Mouse (Mus musculus) midbrain, embryonic 14.5 days (tissue): ENCODE measurements around the gene Pnpla1. TPM values are rescaled to one million over a fixed set of nuclear protein-coding genes. Genes with fewer than 3 reads are reported as not detected.
A peak's percentile ranks its signal among the peaks of the same experiment; 100 is the strongest.

Experiments used
- ATAC-seq: fragments of 200-750 bp; cut with Nextera tagmentation; 2 replicates; pipeline ENCODE4 v1.8.0; 2017; ENCODE audit warnings: moderate number of reproducible peaks, moderate library complexity; ENCODE audit not compliant: low FRiP score, low TSS enrichment
- DNase-seq: peaks from one replicate; pipeline ENCODE4 v3.0.0-alpha.2; 2015
- H3K27ac ChIP-seq: fragments of 300-500 bp; sonication (generic); replicated peaks from 2 replicates; pipeline ENCODE4 v1.5.1; 2014; ENCODE audit warnings: mild to moderate bottlenecking, low read depth, low read length, moderate library complexity
- H3K27me3 ChIP-seq: fragments of 300-500 bp; sonication (generic); 2 replicates; pipeline ENCODE4 v1.6.1; 2014; ENCODE audit warnings: low read length, control low read depth, mixed read lengths; ENCODE audit not compliant: control insufficient read depth, insufficient read depth
- H3K36me3 ChIP-seq: fragments of 300-500 bp; sonication (generic); 2 replicates; pipeline ENCODE4 v1.6.1; 2014; ENCODE audit warnings: low read length, control low read depth; ENCODE audit not compliant: control insufficient read depth, insufficient read depth
- H3K4me1 ChIP-seq: fragments of 300-500 bp; sonication (generic); 2 replicates; pipeline ENCODE4 v1.6.1; 2014; ENCODE audit warnings: mild to moderate bottlenecking, antibody characterized with exemption, low read length, control low read depth; ENCODE audit not compliant: control insufficient read depth, insufficient read depth
- H3K4me2 ChIP-seq: fragments of 300-500 bp; sonication (generic); 2 replicates; pipeline ENCODE4 v1.6.1; 2014; ENCODE audit warnings: mild to moderate bottlenecking, low read length, moderate library complexity
- H3K4me3 ChIP-seq: fragments of 300-500 bp; sonication (generic); replicated peaks from 2 replicates; pipeline ENCODE4 v1.5.1; 2014; ENCODE audit warnings: low read depth, low read length
- H3K9ac ChIP-seq: fragments of 300-500 bp; sonication (generic); replicated peaks from 2 replicates; pipeline ENCODE4 v1.6.1; 2014; ENCODE audit warnings: mild to moderate bottlenecking, low read length, moderate library complexity
- H3K9me3 ChIP-seq: fragments of 300-500 bp; sonication (generic); 2 replicates; pipeline ENCODE4 v1.6.1; 2016; ENCODE audit warnings: low read length, control low read depth, mixed read lengths; ENCODE audit not compliant: control insufficient read depth
- WGBS: fragments of 180-500 bp; shearing (Covaris S2); extraction: QIAGEN DNeasy Blood & Tissue Kit; methylation state at CpG from one replicate; pipeline ENCODE4 v1.1.7; 2014; 5-methylcytosine and 5-hydroxymethylcytosine counted together
- polyA plus RNA-seq: library from polyadenylated mRNA; unstranded; fragments of >200 nt; fragmentation: Nextera tagmentation; extraction: Ambion mirVana; gene quantifications from 2 replicates; pipeline ENCODE4 v1.2.1, GENCODE M21; 2014

Gene Pnpla1
- polyA plus RNA-seq, 1 experiment from 2014 or later: not detected

DNA sequence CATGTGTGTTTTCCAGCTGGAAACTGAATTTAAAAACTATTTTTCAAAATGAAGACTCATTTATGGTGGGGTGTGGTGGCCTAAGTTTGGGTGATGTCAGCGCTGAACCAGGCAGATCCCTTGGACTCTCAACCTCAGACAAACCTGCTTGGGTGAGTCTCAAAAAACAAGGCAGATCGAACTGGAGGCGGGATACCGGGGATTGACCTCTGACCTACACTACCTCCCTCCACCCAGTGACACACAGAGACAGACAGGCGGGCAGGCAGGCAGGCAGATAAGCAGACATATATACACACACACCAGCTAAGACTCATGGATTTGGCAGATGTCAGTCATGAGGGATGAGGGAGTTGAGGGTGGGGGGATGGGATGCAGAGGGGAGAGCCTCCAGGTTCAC is 40.0 kb downstream of the Pnpla1 start:
- H3K4me2 ChIP-seq: no peak overlapping the region
- no peak for ATAC-seq
- H3K9me3 ChIP-seq: no peaks in the 10 kb centered on the region
- no peaks in the 10 kb centered on the region for H3K27me3 ChIP-seq
- no peak overlapping the region for H3K27ac ChIP-seq
- no peak for DNase-seq
- WGBS: 59% methylated on average over 5 of the region's 5 CpGs
- H3K9ac ChIP-seq: no peak overlapping the region
- H3K4me1 ChIP-seq: peaks cover 5% of the 10 kb centered on the region; the same call in 1 of the 2 replicates
- no peak overlapping the region for H3K4me3 ChIP-seq
- no peaks in the 10 kb centered on the region for H3K36me3 ChIP-seq

DNA sequence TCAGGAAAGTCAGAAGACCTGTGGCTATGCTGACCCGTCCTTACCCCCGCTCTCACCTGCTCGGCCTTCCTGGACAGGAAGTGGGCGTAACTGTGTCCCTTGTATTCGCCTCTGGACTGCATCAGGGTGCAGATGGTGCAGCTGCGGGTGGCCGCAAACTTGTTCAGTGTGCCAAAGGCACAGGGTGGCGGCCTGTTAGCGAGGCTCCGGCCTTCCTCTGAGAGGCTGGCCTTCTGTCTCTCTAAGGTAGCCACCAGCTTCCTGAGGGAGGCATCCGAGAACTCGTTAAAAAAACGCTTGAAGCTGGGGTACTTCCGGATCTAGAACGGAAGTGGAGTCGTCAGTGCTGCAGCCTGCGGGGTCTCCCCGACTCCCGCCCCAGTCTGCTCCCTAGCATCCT is 41.2 kb downstream of the Pnpla1 start:
- Histone ChIP-seq H3K4me2 (no peak overlapping the region), H3K9me3 (no peaks in the 10 kb centered on the region), H3K27me3 (no peaks in the 10 kb centered on the region), H3K27ac (no peak overlapping the region), H3K9ac (no peak overlapping the region), H3K4me1 (peaks cover 9% of the 10 kb centered on the region), H3K4me3 (no peak overlapping the region), H3K36me3 (no peaks in the 10 kb centered on the region)
- 82% methylated on average over 19 of the region's 19 CpGs for WGBS
- DNase-seq: no peak
- ATAC-seq: no peak

DNA sequence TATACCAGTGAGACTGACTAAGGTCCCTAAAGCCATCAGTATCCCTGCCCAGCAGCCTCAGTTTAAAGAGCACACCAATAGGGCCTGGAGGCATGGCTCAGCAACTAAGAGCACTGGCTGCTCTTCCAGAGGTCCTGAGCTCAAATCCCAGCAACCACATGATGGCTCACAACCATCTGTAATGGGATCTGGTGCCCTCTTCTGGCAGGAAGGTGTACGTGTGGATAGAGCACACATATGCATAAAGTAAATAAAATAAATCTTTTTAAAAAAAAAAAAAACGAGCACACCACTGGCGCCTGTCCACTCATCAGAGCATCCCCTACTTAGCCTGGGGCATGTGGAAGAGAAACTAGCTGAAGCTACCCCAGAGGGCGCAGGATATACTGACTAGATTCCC is 43.3 kb downstream of the Pnpla1 start:
- no peak overlapping the region for H3K27ac ChIP-seq
- ATAC-seq (no peak), DNase-seq (no peak)
- H3K9ac ChIP-seq: no peak overlapping the region
- H3K4me2 ChIP-seq: no peak overlapping the region
- H3K4me1 ChIP-seq: peaks cover 21% of the 10 kb centered on the region
- H3K27me3 ChIP-seq: no peaks in the 10 kb centered on the region
- no peaks in the 10 kb centered on the region for H3K9me3 ChIP-seq
- no peak overlapping the region for H3K4me3 ChIP-seq
- no peaks in the 10 kb centered on the region for H3K36me3 ChIP-seq
- WGBS: 63% methylated on average over 4 of the region's 4 CpGs

DNA sequence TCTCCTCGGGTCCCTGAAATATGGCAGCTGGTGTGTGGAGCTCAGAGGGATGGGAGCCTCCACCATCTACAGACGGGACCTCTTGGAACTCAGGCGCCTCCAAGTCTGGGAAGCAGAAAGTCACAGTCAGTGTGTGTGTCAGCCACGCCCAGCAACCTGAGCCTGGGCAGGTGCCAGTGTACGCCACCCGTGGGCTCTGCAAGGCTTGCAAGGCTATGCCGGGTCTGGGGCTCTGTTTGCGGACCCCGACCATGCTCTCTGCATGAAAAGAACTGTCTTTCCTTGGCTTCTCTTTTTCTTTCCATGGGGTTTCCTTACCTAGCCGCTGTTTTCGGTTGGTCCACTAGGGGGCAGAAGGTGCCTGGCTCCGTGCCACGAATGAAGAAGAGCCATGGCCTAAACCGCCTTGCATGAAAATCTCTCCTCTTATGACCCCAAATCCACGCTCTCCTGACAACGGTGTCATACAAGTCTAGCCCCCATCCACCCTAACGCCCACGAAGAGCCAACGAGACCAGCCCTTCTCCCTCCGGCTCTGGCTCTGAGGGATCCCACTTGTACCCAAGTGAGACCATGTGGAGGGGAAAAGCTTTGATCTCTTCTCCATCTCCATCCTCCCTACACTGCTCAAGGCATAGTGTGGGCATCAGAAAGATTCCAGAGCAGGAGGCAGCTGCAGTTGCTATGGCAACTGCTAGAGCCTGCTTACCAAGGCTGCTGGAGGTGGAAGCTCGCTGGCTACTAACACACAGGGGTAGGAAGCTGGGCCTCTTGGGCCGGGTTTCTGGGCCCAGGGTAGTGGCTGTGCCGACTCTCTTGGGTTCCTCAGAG is 46.5 kb downstream of the Pnpla1 start:
- peaks cover 16% of the 10 kb centered on the region for H3K4me1 ChIP-seq
- H3K27ac ChIP-seq: peak overlapping the region; percentile 86
- no peaks in the 10 kb centered on the region for H3K9me3 ChIP-seq
- peaks cover 8% of the 10 kb centered on the region; the same call in 1 of the 2 replicates for H3K27me3 ChIP-seq
- 23% methylated on average over 23 of the region's 23 CpGs for WGBS
- ATAC-seq (peak; percentile 79; the same call in 1 of the 2 replicates), DNase-seq (peak; percentile 86)
- peak overlapping the region; percentile 18; the same call in 1 of the 2 replicates for H3K9ac ChIP-seq
- peak overlapping the region; percentile 28 for H3K4me2 ChIP-seq
- no peaks in the 10 kb centered on the region for H3K36me3 ChIP-seq
- no peak overlapping the region for H3K4me3 ChIP-seq

DNA sequence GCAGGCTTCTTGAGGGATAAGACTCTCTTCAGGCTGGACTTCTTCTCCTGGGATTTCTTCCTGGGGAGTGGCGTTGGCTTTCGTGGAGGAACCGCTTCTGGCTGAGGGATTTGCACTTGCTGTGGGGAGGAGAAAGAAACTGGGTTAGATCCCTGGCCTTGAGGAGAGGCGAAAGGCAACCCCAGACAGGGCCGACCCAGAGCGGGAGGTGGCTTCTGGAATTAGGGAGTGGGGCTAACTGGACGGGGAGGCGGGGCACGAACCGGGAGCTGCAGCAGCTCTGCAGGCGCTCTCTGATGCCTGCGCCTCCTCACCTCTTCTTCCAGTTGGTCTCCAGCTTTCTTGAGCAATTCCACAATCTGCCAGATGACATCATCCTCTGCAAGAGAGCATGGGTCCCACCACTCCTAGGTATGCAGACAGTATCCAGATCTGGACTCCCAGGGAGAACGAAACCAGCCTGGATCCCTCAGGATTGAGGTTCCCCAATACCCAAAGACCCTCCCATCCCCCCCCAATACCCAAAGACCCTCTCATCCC is 47.2 kb downstream of the Pnpla1 start:
- no peak for ATAC-seq
- peak; percentile 27 for DNase-seq
- Histone ChIP-seq H3K9ac (peak overlapping the region; percentile 6; the same call in 1 of the 2 replicates), H3K4me1 (peaks cover 16% of the 10 kb centered on the region), H3K27ac (peak overlapping the region; percentile 86), H3K4me3 (no peak overlapping the region), H3K9me3 (no peaks in the 10 kb centered on the region), H3K27me3 (peaks cover 8% of the 10 kb centered on the region; the same call in 1 of the 2 replicates), H3K36me3 (no peaks in the 10 kb centered on the region), H3K4me2 (peak overlapping the region; percentile 28)
- 52% methylated on average over 13 of the region's 13 CpGs for WGBS

DNA sequence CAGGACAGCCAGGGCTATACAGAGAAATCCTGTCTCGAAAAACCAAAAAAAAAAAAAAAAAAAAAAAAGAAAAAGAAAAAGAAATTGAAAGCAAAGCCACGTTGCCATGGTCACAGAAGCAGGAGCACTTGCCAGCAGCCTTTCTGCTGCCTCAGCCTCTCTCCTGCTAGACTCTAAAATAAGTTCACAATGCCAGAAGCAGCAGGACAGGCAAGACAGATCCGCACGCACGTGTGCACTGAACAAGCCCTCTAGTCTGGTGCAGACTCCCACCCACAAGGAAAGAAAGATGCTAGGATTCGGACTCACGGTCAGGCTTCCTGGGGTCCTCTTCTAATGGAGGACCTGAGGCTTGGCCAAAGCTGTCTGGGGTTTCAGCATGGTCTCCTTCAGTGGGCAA is 49.7 kb downstream of the Pnpla1 start:
- Histone ChIP-seq H3K4me3 (no peak overlapping the region), H3K9ac (no peak overlapping the region), H3K36me3 (no peaks in the 10 kb centered on the region), H3K4me2 (no peak overlapping the region), H3K27me3 (peaks cover 8% of the 10 kb centered on the region; the same call in 1 of the 2 replicates), H3K4me1 (peaks cover 16% of the 10 kb centered on the region), H3K27ac (no peak overlapping the region), H3K9me3 (no peaks in the 10 kb centered on the region)
- ATAC-seq: no peak
- 65% methylated on average over 7 of the region's 7 CpGs for WGBS
- DNase-seq: peak; percentile 48

DNA sequence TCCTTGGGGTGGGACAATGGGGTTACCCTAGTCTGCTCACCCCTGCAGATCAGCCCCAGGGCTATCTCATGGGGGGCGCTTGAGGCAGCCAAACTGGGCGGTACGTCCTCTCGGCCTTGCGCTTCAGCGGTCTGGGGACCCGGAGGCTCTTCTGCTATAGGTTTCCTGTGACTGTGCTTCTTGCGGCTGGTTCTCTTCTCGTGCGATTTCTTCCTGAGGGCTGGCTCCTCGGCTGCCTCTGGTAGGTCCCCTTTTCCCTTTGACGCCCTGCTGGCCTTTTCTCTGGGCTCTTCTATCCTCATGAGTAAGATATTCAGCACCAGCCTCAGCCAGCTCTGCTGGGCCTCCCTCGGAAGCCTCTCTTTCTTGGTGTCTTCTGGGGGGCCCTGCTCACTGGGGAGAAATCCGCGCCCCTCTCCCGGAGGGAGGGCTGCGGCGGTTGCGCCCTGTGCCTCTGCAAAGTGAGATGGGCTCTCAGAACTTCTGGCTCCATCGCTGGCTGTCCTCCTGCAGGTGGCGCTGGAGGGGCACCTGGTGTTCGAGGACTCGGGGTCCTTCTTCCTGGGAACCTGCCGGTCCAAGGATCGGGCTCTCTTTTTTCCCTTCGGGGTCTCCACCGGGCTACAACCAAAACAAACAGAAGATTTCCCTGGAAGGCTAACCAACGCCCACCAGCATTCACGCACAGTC is 51.2 kb downstream of the Pnpla1 start:
- no peak for ATAC-seq
- no peak overlapping the region for H3K27ac ChIP-seq
- peaks cover 8% of the 10 kb centered on the region; the same call in 1 of the 2 replicates for H3K27me3 ChIP-seq
- peak; percentile 72 for DNase-seq
- no peaks in the 10 kb centered on the region for H3K9me3 ChIP-seq
- peaks cover 12% of the 10 kb centered on the region for H3K4me1 ChIP-seq
- no peaks in the 10 kb centered on the region for H3K36me3 ChIP-seq
- no peak overlapping the region; the same call in 1 of the 2 replicates for H3K4me3 ChIP-seq
- H3K4me2 ChIP-seq: peak overlapping the region; percentile 33
- no peak overlapping the region for H3K9ac ChIP-seq
- WGBS: 12% methylated on average over 29 of the region's 29 CpGs

DNA sequence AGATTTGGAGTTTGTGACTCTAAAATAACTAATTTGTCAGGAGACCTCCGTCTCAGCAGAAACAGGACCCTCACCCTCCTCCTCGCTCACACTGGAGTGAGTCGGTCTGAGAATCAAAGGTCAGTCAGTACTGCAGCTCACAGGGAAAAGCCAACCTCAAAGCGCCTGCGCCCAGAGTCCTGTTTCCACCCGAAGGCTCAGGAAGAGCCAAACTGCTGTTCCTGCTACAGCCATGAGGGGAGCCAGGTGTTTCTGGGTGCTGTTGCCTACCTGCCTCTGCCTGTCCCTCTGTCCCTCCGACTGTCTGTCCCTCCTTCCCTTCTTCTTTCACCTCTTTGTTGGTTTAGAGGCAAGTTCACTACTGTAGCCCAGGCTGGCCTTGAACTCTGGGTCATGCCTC is 51.9 kb downstream of the Pnpla1 start:
- Histone ChIP-seq H3K4me1 (peaks cover 5% of the 10 kb centered on the region), H3K4me3 (no peak overlapping the region), H3K9me3 (no peaks in the 10 kb centered on the region), H3K27ac (no peak overlapping the region), H3K27me3 (peaks cover 8% of the 10 kb centered on the region; the same call in 1 of the 2 replicates), H3K9ac (no peak overlapping the region), H3K4me2 (no peak overlapping the region), H3K36me3 (no peaks in the 10 kb centered on the region)
- DNase-seq (no peak), ATAC-seq (no peak)
- 25% methylated on average over 7 of the region's 7 CpGs for WGBS
